Comparison of ENCODE assay signal across 12 mouse cellular contexts in the genomic region with DNA sequence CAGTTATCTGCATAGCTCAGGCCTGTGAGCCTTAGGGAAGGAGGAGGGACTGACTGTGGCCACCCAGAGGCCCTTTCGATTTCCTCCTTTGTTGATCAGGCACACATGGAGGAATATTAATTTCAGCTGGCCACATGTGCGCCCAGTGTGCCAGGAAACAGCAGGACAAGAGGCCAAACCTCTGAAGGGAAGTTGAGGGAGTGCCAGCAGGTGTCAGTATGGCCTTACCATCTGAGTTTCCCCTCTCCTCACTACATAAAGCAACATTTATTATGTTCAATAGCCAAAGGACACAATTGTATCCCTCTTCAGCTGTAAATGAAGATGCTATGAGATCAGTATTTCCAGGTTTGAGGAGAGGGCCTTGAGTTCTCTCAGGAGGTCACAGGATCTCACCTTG. TPM values are rescaled to one million over a fixed set of nuclear protein-coding genes. Genes with fewer than 3 reads are reported as not detected.
DNase-seq lines count a peak whose midpoint lies in the region; TF ChIP-seq lines count a peak whose summit lies in the region.
"Had no signal": no experiment of that assay in that cellular context is flagged by ENCODE, and none has a peak within 500 bp of the region (broad histone marks: within the 10 kb centered on the region; RNA-seq: fewer than 3 reads in every experiment).

No protein-coding gene starts in this region.

- no peaks in the 10 kb centered on the region for H3K27me3 ChIP-seq in liver, adult 2 months (ENCODE audit: control insufficient read depth, insufficient read depth, low read length)
- H3K27me3 ChIP-seq in thymus, adult 2 months (ENCODE audit: control insufficient read depth, insufficient read depth, low read length), result no peaks in the 10 kb centered on the region
- H3K27me3 ChIP-seq: limb, embryonic 12.5 days; neural tube, embryonic 12.5 days had no signal

- TF ChIP-seq CTCF in gastrocnemius, adult 2 months (IDR thresholded peaks at IDR 0.05), result peak; percentile 23; the same call in 1 of the 2 replicates
- peak; percentile 12; the same call in 1 of the 2 replicates for TF ChIP-seq CTCF in liver, adult 2 months (IDR thresholded peaks at IDR 0.05; ENCODE audit: low read depth, low read length)
- TF ChIP-seq CTCF in thymus, adult 2 months (IDR thresholded peaks at IDR 0.05; ENCODE audit: borderline replicate concordance, control insufficient read depth, extremely low read depth, insufficient read depth, low read length, poor library complexity), result no peak

- H3K9ac ChIP-seq in liver, adult 2 months (ENCODE audit: low read depth, low read length), result no peak overlapping the region
- H3K9ac ChIP-seq: limb, embryonic 12.5 days; neural tube, embryonic 12.5 days had no signal

- no peaks in the 10 kb centered on the region for H3K36me3 ChIP-seq in liver, adult 2 months (ENCODE audit: control insufficient read depth, insufficient read depth, low read length)
- H3K36me3 ChIP-seq in thymus, adult 2 months (ENCODE audit: control insufficient read depth, insufficient read depth, low read length), result no peaks in the 10 kb centered on the region
- H3K36me3 ChIP-seq: limb, embryonic 12.5 days; neural tube, embryonic 12.5 days had no signal

- DNase-seq in gastrocnemius, adult 2 months, result no peak
- DNase-seq in gastrocnemius, postnatal 10 days, result no peak
- DNase-seq in liver, adult 2 months (ENCODE audit: extremely low read depth, low read depth, low spot score), result no peak
- DNase-seq in liver (no peak), NIH3T3 (ENCODE audit: low read depth) (peak; percentile 8)
- DNase-seq in kidney, adult 8-10 months, result peak; percentile 4 to 23
- DNase-seq in thymus, adult 2 months, result no peak
- DNase-seq: cerebellum, adult 11 months; right cerebral cortex, postnatal 14 days had no signal

- no peak overlapping the region for H3K27ac ChIP-seq in gastrocnemius, adult 2 months
- no peak overlapping the region for H3K27ac ChIP-seq in liver, adult 2 months (replicated peaks; ENCODE audit: insufficient read depth, low read depth, low read length)
- no peak overlapping the region for H3K27ac ChIP-seq in thymus, adult 2 months (ENCODE audit: control insufficient read depth, insufficient read depth, low read length)
- H3K27ac ChIP-seq: limb, embryonic 12.5 days; neural tube, embryonic 12.5 days had no signal

- H3K79me2 ChIP-seq in liver, adult 2 months (ENCODE audit: control insufficient read depth, insufficient read depth, low read length), result no peaks in the 10 kb centered on the region

- intact Hi-C loops in gastrocnemius, adult 2 months (cut with DNase I), result no loop called here

- 33% methylated on average over 2 of the region's 2 CpGs for WGBS in liver, adult 2 months
- WGBS in thymus, adult 2 months, result 41% methylated on average over 2 of the region's 2 CpGs

- H3K4me1 ChIP-seq in liver, adult 2 months (ENCODE audit: control insufficient read depth, insufficient read depth, low read length), result no peaks in the 10 kb centered on the region
- no peaks in the 10 kb centered on the region for H3K4me1 ChIP-seq in thymus, adult 2 months (replicated peaks; ENCODE audit: control insufficient read depth, insufficient read depth, low read length)
- H3K4me1 ChIP-seq: limb, embryonic 12.5 days; neural tube, embryonic 12.5 days had no signal

- TF ChIP-seq POLR2A in liver, adult 2 months (IDR thresholded peaks at IDR 0.05; ENCODE audit: extremely low read depth, insufficient read depth, low read length), result no peak
- no peak for TF ChIP-seq POLR2A in thymus, adult 2 months (IDR thresholded peaks at IDR 0.05; ENCODE audit: control insufficient read depth, extremely low read depth, insufficient read depth, low read length, poor library complexity)

- no peak overlapping the region for H3K4me3 ChIP-seq in gastrocnemius, adult 2 months
- H3K4me3 ChIP-seq in liver, adult 2 months (ENCODE audit: insufficient read depth, low read depth, low read length), result no peak overlapping the region
- no peak overlapping the region for H3K4me3 ChIP-seq in thymus, adult 2 months (ENCODE audit: control insufficient read depth, insufficient read depth, low read length)
- H3K4me3 ChIP-seq: limb, embryonic 12.5 days; neural tube, embryonic 12.5 days had no signal

RNA-seq across cellular contexts. Expression of gene Rbfox1, which starts 13.2 kb away (rescaled TPM):
- total RNA-seq in gastrocnemius, adult 2 months (2021), result 100 to 1,000 TPM; 194 to 277 TPM
- 100 to 1,000 TPM; 105 to 113 TPM for total RNA-seq in gastrocnemius, postnatal 10 days (2021)
- total RNA-seq in liver, adult 2 months (2014; rRNA removed), result 0.09 TPM in 1 of 2 replicates, not detected in the other
- not detected in 2 replicates for polyA plus RNA-seq in liver, adult 2 months (2012; rRNA removed)
- 4.4 and 5.6 TPM in 2 replicates for polyA plus RNA-seq in thymus, adult 2 months (2012; rRNA removed)
- polyA plus RNA-seq: activated CD4-positive, CD25-positive, alpha-beta regulatory T cell, adult 4 months had no signal

Comparison
In these comparisons a context has a peak if more than half of its experiments do, and no peak if none do; other contexts are left out.
1. DNase-seq: peak in NIH3T3 (single experiment) and kidney, adult 8-10 months (2 of 2); none in gastrocnemius, adult 2 months (single experiment), gastrocnemius, postnatal 10 days (single experiment), liver, adult 2 months (single experiment), liver (single experiment) and thymus, adult 2 months (single experiment).
2. RNA of gene Rbfox1, which starts 13.2 kb away (total RNA-seq): 194 to 277 TPM in gastrocnemius, adult 2 months and 105 to 113 TPM in gastrocnemius, postnatal 10 days; 0.09 TPM in liver, adult 2 months; every median in the first group is over 10 times any median in the second.